Mouse (Mus musculus): ENCODE results near the gene Acbd7. TPM values are rescaled to one million over a fixed set of nuclear protein-coding genes. Genes with fewer than 3 reads are reported as not detected.
A peak's percentile ranks its signal among the peaks of the same experiment; 100 is the strongest.

Gene Acbd7
- 0.40 and 0.63 TPM in 2 replicates for polyA plus RNA-seq (2015; fragmentation: Nextera tagmentation; extraction: Ambion mirVana)

- Histone ChIP-seq H3K4me1 (replicated peaks; ENCODE audit: control insufficient read depth, insufficient read depth, low read length) (peaks cover 3% of the 10 kb centered on the region; the same call in 1 of the 2 replicates), H3K27me3 (replicated peaks; ENCODE audit: control insufficient read depth, insufficient read depth, low read length) (no peaks in the 10 kb centered on the region), H3K36me3 (ENCODE audit: control insufficient read depth, insufficient read depth) (no peaks in the 10 kb centered on the region), H3K9ac (ENCODE audit: low read depth, low read length) (peak within 1 kb of the TSS; percentile 8; the same call in 1 of the 2 replicates), H3K4me2 (replicated peaks; ENCODE audit: low read depth) (peak within 1 kb of the TSS; percentile 68), H3K27ac (ENCODE audit: low read depth, low read length) (0 out of 2 replicates have a peak within 1 kb of the TSS, but pooled peaks have one; percentile 5), H3K9me3 (ENCODE audit: control insufficient read depth) (no peaks in the 10 kb centered on the region), H3K4me3 (ENCODE audit: low read depth, low read length) (peak within 1 kb of the TSS; percentile 35)
- no peak for TF ChIP-seq CTCF (IDR thresholded peaks at IDR 0.05; ENCODE audit: low read depth)
- 4% methylated on average over 20 of the region's 20 CpGs for WGBS
- peak; percentile 44 for ATAC-seq
Observed at GRCm38 (mm10) chr2:3335611-3336301, at the start of gene Acbd7. Gene Acbd7 (plus strand): TSS chr2:3336168.

- H3K4me3 ChIP-seq (ENCODE audit: low read depth, low read length): no peak overlapping the region
- WGBS: 62% methylated on average over 2 of the region's 2 CpGs
Observed at GRCm38 (mm10) chr2:3286243-3286642, 49.7 kb upstream of the Acbd7 start.

GRCm38 (mm10) chr2:3289581-3289980 is 46.4 kb upstream of the Acbd7 start:
- H3K4me3 ChIP-seq (ENCODE audit: low read depth, low read length): no peak overlapping the region
- H3K27ac ChIP-seq (ENCODE audit: low read depth, low read length): no peak overlapping the region
- H3K36me3 ChIP-seq (ENCODE audit: control insufficient read depth, insufficient read depth): no peaks in the 10 kb centered on the region
- H3K9me3 ChIP-seq (ENCODE audit: control insufficient read depth): no peaks in the 10 kb centered on the region
- H3K4me1 ChIP-seq (replicated peaks; ENCODE audit: control insufficient read depth, insufficient read depth, low read length): no peaks in the 10 kb centered on the region
- no peaks in the 10 kb centered on the region for H3K27me3 ChIP-seq (replicated peaks; ENCODE audit: control insufficient read depth, insufficient read depth, low read length)
- no peak for ATAC-seq
- H3K4me2 ChIP-seq (replicated peaks; ENCODE audit: low read depth): no peak overlapping the region
- no peak overlapping the region for H3K9ac ChIP-seq (ENCODE audit: low read depth, low read length)
- 89% methylated on average over 1 of the region's 1 CpGs for WGBS
- TF ChIP-seq CTCF (IDR thresholded peaks at IDR 0.05; ENCODE audit: low read depth): no peak

More at GRCm38 (mm10) chr2:3286243-3286642, 49.7 kb upstream of the Acbd7 start:
- no peaks in the 10 kb centered on the region for H3K27me3 ChIP-seq (replicated peaks; ENCODE audit: control insufficient read depth, insufficient read depth, low read length)
- no peaks in the 10 kb centered on the region for H3K9me3 ChIP-seq (ENCODE audit: control insufficient read depth)
- H3K36me3 ChIP-seq (ENCODE audit: control insufficient read depth, insufficient read depth): no peaks in the 10 kb centered on the region
- no peak overlapping the region for H3K9ac ChIP-seq (ENCODE audit: low read depth, low read length)
- H3K27ac ChIP-seq (ENCODE audit: low read depth, low read length): no peak overlapping the region
- no peak overlapping the region for H3K4me2 ChIP-seq (replicated peaks; ENCODE audit: low read depth)
- TF ChIP-seq CTCF (IDR thresholded peaks at IDR 0.05; ENCODE audit: low read depth): no peak
- no peaks in the 10 kb centered on the region for H3K4me1 ChIP-seq (replicated peaks; ENCODE audit: control insufficient read depth, insufficient read depth, low read length)
- no peak for ATAC-seq

- no peaks in the 10 kb centered on the region for H3K9me3 ChIP-seq (ENCODE audit: control insufficient read depth)
- no peak overlapping the region for H3K27ac ChIP-seq (ENCODE audit: low read depth, low read length)
- H3K4me3 ChIP-seq (ENCODE audit: low read depth, low read length): no peak overlapping the region
- no peaks in the 10 kb centered on the region for H3K36me3 ChIP-seq (ENCODE audit: control insufficient read depth, insufficient read depth)
- WGBS: 65% methylated on average over 1 of the region's 1 CpGs
- H3K27me3 ChIP-seq (replicated peaks; ENCODE audit: control insufficient read depth, insufficient read depth, low read length): no peaks in the 10 kb centered on the region
- H3K4me1 ChIP-seq (replicated peaks; ENCODE audit: control insufficient read depth, insufficient read depth, low read length): no peaks in the 10 kb centered on the region
- no peak for ATAC-seq
- no peak overlapping the region for H3K4me2 ChIP-seq (replicated peaks; ENCODE audit: low read depth)
- TF ChIP-seq CTCF (IDR thresholded peaks at IDR 0.05; ENCODE audit: low read depth): no peak
- H3K9ac ChIP-seq (ENCODE audit: low read depth, low read length): no peak overlapping the region
Observed at GRCm38 (mm10) chr2:3292170-3292569, 43.8 kb upstream of the Acbd7 start.

- Histone ChIP-seq H3K9ac (ENCODE audit: low read depth, low read length) (no peak overlapping the region), H3K4me3 (ENCODE audit: low read depth, low read length) (no peak overlapping the region), H3K27me3 (replicated peaks; ENCODE audit: control insufficient read depth, insufficient read depth, low read length) (no peaks in the 10 kb centered on the region), H3K9me3 (ENCODE audit: control insufficient read depth) (no peaks in the 10 kb centered on the region), H3K4me2 (replicated peaks; ENCODE audit: low read depth) (no peak overlapping the region), H3K36me3 (ENCODE audit: control insufficient read depth, insufficient read depth) (no peaks in the 10 kb centered on the region), H3K27ac (ENCODE audit: low read depth, low read length) (no peak overlapping the region), H3K4me1 (replicated peaks; ENCODE audit: control insufficient read depth, insufficient read depth, low read length) (no peaks in the 10 kb centered on the region)
- ATAC-seq: no peak
- no peak for TF ChIP-seq CTCF (IDR thresholded peaks at IDR 0.05; ENCODE audit: low read depth)
- 75% methylated on average over 7 of the region's 7 CpGs for WGBS
Observed at GRCm38 (mm10) chr2:3295826-3296225, 40.1 kb upstream of the Acbd7 start.

- H3K9me3 ChIP-seq (ENCODE audit: control insufficient read depth): no peaks in the 10 kb centered on the region
- H3K4me3 ChIP-seq (ENCODE audit: low read depth, low read length): no peak overlapping the region
- no peaks in the 10 kb centered on the region for H3K4me1 ChIP-seq (replicated peaks; ENCODE audit: control insufficient read depth, insufficient read depth, low read length)
- TF ChIP-seq CTCF (IDR thresholded peaks at IDR 0.05; ENCODE audit: low read depth): no peak
- no peak for ATAC-seq
- 66% methylated on average over 3 of the region's 3 CpGs for WGBS
- H3K36me3 ChIP-seq (ENCODE audit: control insufficient read depth, insufficient read depth): peaks cover 13% of the 10 kb centered on the region; the same call in 1 of the 2 replicates
- H3K27ac ChIP-seq (ENCODE audit: low read depth, low read length): no peak overlapping the region
- H3K27me3 ChIP-seq (replicated peaks; ENCODE audit: control insufficient read depth, insufficient read depth, low read length): no peaks in the 10 kb centered on the region
- H3K4me2 ChIP-seq (replicated peaks; ENCODE audit: low read depth): no peak overlapping the region
- no peak overlapping the region for H3K9ac ChIP-seq (ENCODE audit: low read depth, low read length)
Observed at GRCm38 (mm10) chr2:3305426-3306025, 30.4 kb upstream of the Acbd7 start.
